Mouse (Mus musculus) ES-E14 (cell line): ENCODE results near the gene Ano2.

Source experiments
- CHD2 ChIP-seq: IDR thresholded peaks from 2 replicates; pipeline ENCODE4 v1.6.1; 2014; ENCODE audit warnings: mild to moderate bottlenecking, low read depth, low read length, inconsistent platforms
- HCFC1 ChIP-seq: IDR thresholded peaks from 2 replicates; pipeline ENCODE4 v1.6.1; 2012; ENCODE audit warnings: low read length, inconsistent platforms, borderline replicate concordance; ENCODE audit not compliant: insufficient read depth
- MAFK ChIP-seq: IDR thresholded peaks from 2 replicates; pipeline ENCODE4 v1.6.1; 2014; ENCODE audit warnings: mild to moderate bottlenecking, low read depth, low read length, inconsistent platforms; ENCODE audit not compliant: insufficient read depth
- ZC3H11A ChIP-seq: IDR thresholded peaks from 2 replicates; pipeline ENCODE4 v1.6.1; 2012; ENCODE audit warnings: low read depth, mild to moderate bottlenecking, inconsistent platforms, low read length, borderline replicate concordance

DNA sequence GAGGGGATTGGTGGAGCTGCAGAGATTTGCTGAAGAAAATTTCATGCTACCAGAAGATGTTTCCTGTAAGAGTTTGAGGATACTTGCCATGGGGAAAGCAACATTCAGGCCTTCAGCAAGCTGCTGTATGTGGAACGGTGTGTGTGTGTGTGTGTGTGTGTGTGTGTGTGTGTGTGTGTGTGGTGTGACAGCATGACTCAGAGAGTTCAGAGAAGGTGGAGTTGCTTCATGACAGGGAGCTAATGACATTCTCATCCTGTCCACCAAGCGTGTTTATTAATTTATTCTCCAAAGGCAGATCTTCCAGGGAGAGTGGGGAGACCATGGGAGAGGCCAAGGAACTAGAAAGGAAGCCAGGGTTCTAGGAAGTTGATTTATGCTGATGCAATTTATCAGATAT lies 26.3 kb upstream of the Ano2 start:
- TF ChIP-seq HCFC1 (no peak), CHD2 (no peak), ZC3H11A (no peak), MAFK (no peak)
